Mouse (Mus musculus): ENCODE data around the gene Zfyve1.
"Not testable (repeated sequence)": the region's sequence is repeated elsewhere in the genome, so short reads cannot be mapped to it uniquely, and the experiment has no call there.

GRCm38 (mm10) chr12:83606411-83606810 lies 9.4 kb upstream of the Zfyve1 start:
- TF ChIP-seq CTCF, POLR2A (IDR thresholded peaks at IDR 0.05; ENCODE audit: insufficient read depth, low read depth, low read length): not testable (repeated sequence)

All from olfactory bulb, adult 2 months (tissue).